Mouse (Mus musculus) embryonic fibroblast, embryonic 13.5 days (primary cell): ENCODE results near the gene Fam120b.

Experiments used
- CTCF ChIP-seq: IDR thresholded peaks from 2 replicates; pipeline ENCODE4 v1.5.1; 2011; ENCODE audit warnings: mild to moderate bottlenecking, control low read depth, low read length, moderate library complexity, borderline replicate concordance; ENCODE audit not compliant: insufficient read depth
- POLR2A ChIP-seq: IDR thresholded peaks from 2 replicates; pipeline ENCODE4 v1.6.1; 2011; ENCODE audit warnings: low read depth, mild to moderate bottlenecking, control low read depth, low read length, moderate library complexity

- TF ChIP-seq CTCF, result no peak
- no peak for TF ChIP-seq POLR2A
Observed at GRCm38 (mm10) chr17:15429451-15429850, 33.4 kb downstream of the Fam120b start.
